Mouse (Mus musculus) bone marrow, adult 2 months (tissue): ENCODE measurements at regions not wholly inside any gene's neighbourhood (a gene's known extent, or its start where the extent isn't known, plus 50 kb on each side); places are given as distances from the start of the nearest gene placed in this dataset.

Experiments used
- CTCF ChIP-seq: fragments of 200-500 bp; IDR thresholded peaks from 2 replicates; pipeline ENCODE4 v1.5.1; 2011; ENCODE audit warnings: low read length, control low read depth; ENCODE audit not compliant: control insufficient read depth, insufficient read depth
- POLR2A ChIP-seq: fragments of 200-500 bp; IDR thresholded peaks from 2 replicates; pipeline ENCODE4 v1.6.1; 2011; ENCODE audit warnings: low read depth, mild to moderate bottlenecking, control low read depth, low read length, borderline replicate concordance; ENCODE audit not compliant: control insufficient read depth

DNA sequence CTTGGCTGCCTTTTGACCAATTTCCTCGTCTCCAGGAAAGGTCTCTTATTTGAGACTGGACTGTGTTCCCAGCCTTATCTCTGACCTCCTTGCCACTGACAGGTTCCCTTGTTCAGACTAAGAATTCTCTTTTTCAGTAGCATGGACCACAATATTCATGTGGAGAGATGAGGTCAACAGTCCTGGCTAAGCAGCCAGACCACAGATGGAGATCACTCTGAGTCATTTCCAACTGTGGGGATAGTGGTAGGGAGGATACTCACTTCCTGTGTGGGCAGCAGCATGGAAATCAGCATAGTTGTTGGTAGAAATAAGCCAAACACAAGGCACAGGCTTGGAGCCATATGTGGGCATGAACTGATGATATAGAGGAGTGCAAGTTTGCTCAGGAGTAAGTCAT, 52.9 kb upstream of the Slc24a5 start:
- TF ChIP-seq CTCF (no peak), POLR2A (no peak)
